Mouse (Mus musculus): ENCODE results near the gene Thsd7a.

Gene Thsd7a

GRCm38 (mm10) chr6:12693239-12693638, 56.0 kb downstream of the Thsd7a start:
- no peak for DNase-seq (ENCODE audit: low spot score)

- no peak for DNase-seq (ENCODE audit: low spot score)
Observed at GRCm38 (mm10) chr6:12649633-12650032, 99.6 kb downstream of the Thsd7a start.

GRCm38 (mm10) chr6:12628637-12629246, 120.5 kb downstream of the Thsd7a start:
- no peak for DNase-seq (ENCODE audit: low spot score)

GRCm38 (mm10) chr6:12606638-12607246, 142.5 kb downstream of the Thsd7a start:
- DNase-seq (ENCODE audit: low spot score) = no peak

- DNase-seq (ENCODE audit: low spot score) = no peak
Observed at GRCm38 (mm10) chr6:12602927-12603326, 146.3 kb downstream of the Thsd7a start.

GRCm38 (mm10) chr6:12602161-12602560, 147.0 kb downstream of the Thsd7a start:
- no peak for DNase-seq (ENCODE audit: low spot score)

GRCm38 (mm10) chr6:12584456-12584855, 164.8 kb downstream of the Thsd7a start:
- no peak for DNase-seq (ENCODE audit: low spot score)

- DNase-seq (ENCODE audit: low spot score) = no peak
Observed at GRCm38 (mm10) chr6:12581143-12581542, 168.1 kb downstream of the Thsd7a start.

GRCm38 (mm10) chr6:12575619-12576216, 173.5 kb downstream of the Thsd7a start:
- no peak for DNase-seq (ENCODE audit: low spot score)

GRCm38 (mm10) chr6:12572202-12572601, 177.0 kb downstream of the Thsd7a start:
- no peak for DNase-seq (ENCODE audit: low spot score)

GRCm38 (mm10) chr6:12565136-12565535, 184.1 kb downstream of the Thsd7a start:
- no peak for DNase-seq (ENCODE audit: low spot score)

- DNase-seq (ENCODE audit: low spot score) = no peak
Observed at GRCm38 (mm10) chr6:12562336-12562735, 186.9 kb downstream of the Thsd7a start.

GRCm38 (mm10) chr6:12560500-12560899, 188.7 kb downstream of the Thsd7a start:
- no peak for DNase-seq (ENCODE audit: low spot score)

GRCm38 (mm10) chr6:12555114-12556099, 193.8 kb downstream of the Thsd7a start:
- no peak for DNase-seq (ENCODE audit: low spot score)

- no peak for DNase-seq (ENCODE audit: low spot score)
Observed at GRCm38 (mm10) chr6:12551176-12551575, 198.0 kb downstream of the Thsd7a start.

GRCm38 (mm10) chr6:12550054-12550655, 199.1 kb downstream of the Thsd7a start:
- DNase-seq (ENCODE audit: low spot score) = no peak

- no peak for DNase-seq (ENCODE audit: low spot score)
Observed at GRCm38 (mm10) chr6:12544096-12544495, 205.1 kb downstream of the Thsd7a start.

GRCm38 (mm10) chr6:12542496-12542895, 206.7 kb downstream of the Thsd7a start:
- no peak for DNase-seq (ENCODE audit: low spot score)

- no peak for DNase-seq (ENCODE audit: low spot score)
Observed at GRCm38 (mm10) chr6:12519121-12519520, 230.1 kb downstream of the Thsd7a start.

- DNase-seq (ENCODE audit: low spot score) = no peak
Observed at GRCm38 (mm10) chr6:12518283-12518903, 230.8 kb downstream of the Thsd7a start.

- no peak for DNase-seq (ENCODE audit: low spot score)
Observed at GRCm38 (mm10) chr6:12517726-12518125, 231.5 kb downstream of the Thsd7a start.

Data from left cerebral cortex, adult 11 months (tissue).